Mouse (Mus musculus): ENCODE measurements around the gene Mkln1. TPM values are rescaled to one million over a fixed set of nuclear protein-coding genes. Genes with fewer than 3 reads are reported as not detected.

Gene Mkln1
- total RNA-seq, 2 experiments from 2014 or later, result 118 to 129 TPM

DNA sequence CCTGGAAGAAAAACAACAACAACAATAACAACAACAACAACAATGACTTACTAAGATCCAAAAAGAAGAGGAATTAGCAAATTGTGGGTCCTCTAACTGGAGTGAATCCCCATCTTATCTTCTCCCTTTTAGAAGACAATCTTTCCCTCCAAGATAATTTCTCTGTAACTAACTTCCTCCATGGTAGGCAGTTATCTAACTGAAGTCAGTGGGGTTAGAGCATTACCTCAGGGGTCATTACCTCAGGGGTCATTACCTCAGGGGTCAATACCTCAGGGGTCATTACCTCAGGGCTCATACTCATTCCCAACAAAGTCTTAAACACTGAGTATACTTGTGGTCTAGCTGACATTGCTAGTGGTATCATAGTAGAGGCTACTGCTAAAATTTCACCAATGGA lies 1.2 kb upstream of the Mkln1 start:
- intact Hi-C loops (cut with DNase I), result loop anchor here (10.0 kb wide), 1 partner anchor 183 kb away; no protein-coding TSS in a partner anchor
- no peak for DNase-seq

DNA sequence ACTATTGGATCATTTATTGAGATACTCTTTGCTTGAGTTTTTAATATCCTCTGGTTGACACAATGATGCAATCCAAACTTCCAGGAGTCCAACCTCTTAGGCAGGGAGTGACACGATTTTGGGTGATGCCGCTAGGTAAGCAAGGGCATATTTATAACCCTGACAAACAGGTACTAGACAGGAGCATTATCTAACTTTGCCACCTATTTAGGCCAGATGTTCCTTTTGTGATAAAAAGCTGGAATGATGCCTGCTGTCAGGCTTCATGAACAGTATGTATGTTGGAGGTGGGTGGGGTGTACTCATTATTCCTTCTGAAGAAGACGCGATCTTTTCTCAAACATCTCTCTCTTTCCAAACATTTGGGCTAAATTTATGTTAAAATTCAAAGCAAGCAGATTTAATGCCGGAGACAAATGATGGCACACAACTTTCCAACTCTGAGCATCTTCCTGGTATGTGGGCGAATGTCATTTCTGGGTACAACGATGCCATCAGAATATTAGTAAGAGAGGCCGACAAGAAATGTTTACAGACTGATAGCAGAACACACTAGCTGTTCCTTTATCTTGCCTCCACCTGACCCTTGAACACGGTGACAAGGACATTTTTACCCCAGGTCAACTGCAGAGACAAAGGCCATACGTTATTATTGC lies 632 bp upstream of the Mkln1 start:
- intact Hi-C loops (cut with DNase I), result loop anchor here (10.0 kb wide), 1 partner anchor 183 kb away; no protein-coding TSS in a partner anchor
- DNase-seq, result no peak

DNA sequence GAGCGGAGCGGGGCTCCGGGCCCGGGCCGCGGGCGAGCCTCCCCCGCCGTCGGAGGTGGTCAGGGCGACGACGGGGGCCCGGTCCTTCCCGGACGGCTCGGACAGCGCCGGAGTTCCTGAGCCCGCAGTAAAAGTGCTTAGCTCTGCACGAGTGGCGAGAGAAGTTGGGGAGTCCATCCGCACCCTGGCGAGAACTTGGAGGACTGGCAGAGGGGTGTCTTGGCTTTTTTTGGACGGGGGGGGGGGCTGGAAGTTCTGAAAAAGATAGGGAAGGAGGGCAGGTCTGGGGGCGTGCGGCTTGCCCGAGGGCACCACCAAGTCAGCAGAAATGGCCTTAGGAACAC lies 643 bp downstream of the Mkln1 start:
- intact Hi-C loops (cut with DNase I), result loop anchor here (10.0 kb wide), 1 partner anchor 184 kb away; no protein-coding TSS in a partner anchor
- no peak for DNase-seq

DNA sequence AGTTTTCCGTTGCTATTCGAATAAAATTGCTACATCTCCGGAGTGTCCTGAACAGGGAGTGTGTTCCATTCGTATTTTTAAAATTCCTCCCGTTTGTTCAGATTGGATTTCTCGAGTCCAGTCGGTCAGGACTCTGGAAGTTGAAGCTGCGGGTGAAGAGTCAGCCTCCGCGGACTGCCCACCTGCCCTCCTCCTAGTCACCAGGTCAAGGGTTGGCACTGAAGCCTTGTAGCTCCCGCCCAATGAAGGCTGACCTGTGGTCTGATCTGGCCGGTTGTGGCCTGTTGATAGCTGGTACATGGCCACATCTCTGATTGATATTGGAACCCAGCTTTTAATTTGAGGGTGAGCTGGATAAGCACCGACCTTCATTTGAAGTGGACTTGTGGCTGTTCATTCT lies 1.0 kb downstream of the Mkln1 start:
- DNase-seq, result no peak
- intact Hi-C loops (cut with DNase I), result loop anchor here (10.0 kb wide), 1 partner anchor 185 kb away; no protein-coding TSS in a partner anchor

DNA sequence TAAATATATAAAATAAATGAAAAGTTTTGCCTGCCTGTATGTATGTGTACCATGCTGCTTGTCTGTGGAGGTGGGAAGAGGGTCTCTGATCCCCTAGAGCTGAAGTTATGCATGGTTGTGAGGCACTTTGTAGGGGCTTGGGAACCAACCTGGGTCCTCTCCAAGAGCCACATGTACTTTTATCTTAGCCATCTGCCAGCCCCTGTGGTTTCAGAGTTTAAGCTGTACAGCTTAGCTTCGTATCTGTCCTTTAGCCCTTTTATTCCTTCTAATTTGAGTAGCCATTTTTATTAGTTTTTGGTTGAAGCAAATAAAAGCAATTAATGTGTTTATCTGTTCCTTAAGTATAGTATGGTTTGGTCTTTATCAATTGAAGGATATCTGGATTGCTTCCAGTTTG lies 12.5 kb downstream of the Mkln1 start:
- intact Hi-C loops (cut with DNase I), result no loop called here

DNA sequence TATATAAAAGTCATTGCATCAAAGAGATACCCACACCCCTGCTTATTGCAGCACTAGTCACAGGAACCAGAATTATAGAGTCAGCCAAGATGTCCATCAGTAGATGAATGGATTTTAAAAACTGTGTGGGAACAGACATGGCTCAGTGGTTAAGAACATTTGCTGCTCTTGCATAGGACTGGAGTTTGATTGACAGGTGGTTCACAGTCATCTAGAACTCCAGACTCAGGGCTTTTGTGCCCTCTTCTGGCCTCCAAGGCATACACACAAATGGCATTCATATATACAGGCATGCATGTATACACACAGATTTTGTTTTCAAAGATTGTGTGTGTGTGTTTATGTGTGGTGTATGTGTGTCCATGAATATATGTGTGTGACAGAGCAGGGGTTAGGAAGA lies 14.0 kb downstream of the Mkln1 start:
- no peak for DNase-seq
- intact Hi-C loops (cut with DNase I), result no loop called here

More for the DNA sequence above, 12.5 kb downstream of the Mkln1 start:
- no peak for DNase-seq

DNA sequence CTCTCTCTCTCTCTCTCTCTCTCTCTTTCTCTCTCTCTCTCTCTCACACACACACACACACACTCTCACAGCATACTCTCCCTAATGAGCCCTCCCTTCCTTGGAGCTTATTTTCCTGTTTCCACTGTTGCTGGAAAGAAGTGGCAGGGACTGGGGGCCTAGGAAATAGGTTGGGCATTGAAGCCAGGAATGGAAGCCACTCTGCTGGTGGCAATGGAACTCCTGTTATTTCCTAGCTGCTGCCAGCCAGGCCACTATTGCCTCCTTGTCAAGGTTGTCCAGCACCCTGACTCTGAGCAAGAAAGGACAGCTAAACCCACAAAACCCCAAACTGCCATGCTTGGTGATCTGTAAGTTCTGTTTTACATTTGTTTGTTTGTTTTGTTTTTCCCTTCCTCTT lies 15.0 kb downstream of the Mkln1 start:
- intact Hi-C loops (cut with DNase I), result no loop called here
- no peak for DNase-seq

DNA sequence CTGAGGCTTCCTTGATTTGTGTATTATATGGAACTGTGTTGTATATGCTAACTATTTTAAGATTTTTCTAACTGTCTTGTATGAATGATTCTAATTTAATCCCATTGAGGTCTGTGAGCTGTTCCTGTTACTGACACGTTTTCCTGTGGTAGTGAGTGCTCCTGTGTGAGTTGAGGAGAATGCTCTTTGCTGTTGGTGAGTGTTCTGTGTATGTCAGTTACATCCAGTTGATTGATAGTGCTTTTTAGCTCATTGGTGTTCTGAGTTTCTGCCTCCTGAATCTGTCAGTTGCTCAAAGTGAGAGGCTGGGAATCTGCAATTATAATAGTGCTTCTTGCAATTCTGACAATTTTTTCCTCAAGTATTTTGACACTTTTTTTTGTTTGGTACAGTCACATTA lies 15.8 kb downstream of the Mkln1 start:
- no peak for DNase-seq
- intact Hi-C loops (cut with DNase I), result no loop called here

DNA sequence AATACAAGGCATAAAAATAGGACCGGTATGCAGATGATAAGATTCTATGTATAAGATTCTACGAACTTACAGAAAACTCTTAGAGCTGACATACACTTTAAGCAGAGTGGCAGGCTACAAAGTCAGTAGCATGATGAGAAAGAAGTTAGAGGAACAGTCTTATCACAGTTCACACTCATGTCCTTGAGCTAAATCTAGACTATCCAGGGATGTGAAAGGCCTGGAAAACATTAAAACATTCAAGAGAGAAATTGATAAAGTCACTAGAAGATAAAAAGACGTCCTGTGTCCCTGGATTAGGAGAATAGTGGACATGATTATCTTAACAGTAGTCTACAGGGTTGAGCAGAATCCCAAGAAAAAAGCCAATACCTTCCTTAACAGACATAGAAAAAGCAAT lies 26.9 kb downstream of the Mkln1 start:
- intact Hi-C loops (cut with DNase I), result no loop called here
- DNase-seq, result no peak

DNA sequence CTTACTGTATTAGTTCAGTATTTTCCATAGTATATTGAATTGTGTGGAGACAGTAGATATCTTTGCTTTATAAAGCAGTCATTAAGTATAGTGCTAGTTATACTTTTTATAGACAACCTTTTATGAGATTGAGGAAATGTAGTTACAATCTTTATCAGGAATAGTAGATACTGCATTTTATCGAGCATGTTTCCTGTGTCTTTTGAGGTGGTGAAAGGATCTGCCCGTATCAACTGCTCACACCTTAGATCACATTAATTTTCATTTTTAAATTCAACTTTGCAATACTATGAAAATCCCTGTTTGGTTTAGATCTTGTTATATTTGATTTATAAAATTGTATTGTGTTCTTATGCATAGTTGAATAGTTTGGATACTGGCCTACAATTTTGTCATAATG lies 38.7 kb downstream of the Mkln1 start:
- DNase-seq, result no peak
- intact Hi-C loops (cut with DNase I), result no loop called here

DNA sequence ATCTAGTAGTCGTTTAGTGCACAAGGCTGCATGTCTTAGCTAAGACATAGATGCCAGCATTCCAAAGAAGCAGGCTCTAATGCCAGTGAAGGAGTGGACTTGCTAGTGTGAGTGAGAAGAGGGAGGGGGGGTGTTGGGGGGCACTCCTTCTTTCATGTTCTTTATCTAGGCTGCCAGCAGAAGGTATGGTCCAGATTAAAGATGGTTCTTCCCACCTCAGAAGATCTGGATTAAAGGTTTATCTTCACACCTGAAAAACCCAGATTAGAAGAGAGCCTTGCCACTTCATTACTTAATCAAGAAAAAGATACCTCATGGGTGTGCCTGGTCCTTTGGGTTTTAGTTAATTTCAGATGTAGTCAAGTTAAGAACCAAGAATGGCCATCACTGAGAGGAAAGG lies 46.7 kb downstream of the Mkln1 start:
- intact Hi-C loops (cut with DNase I), result no loop called here
- DNase-seq, result no peak

DNA sequence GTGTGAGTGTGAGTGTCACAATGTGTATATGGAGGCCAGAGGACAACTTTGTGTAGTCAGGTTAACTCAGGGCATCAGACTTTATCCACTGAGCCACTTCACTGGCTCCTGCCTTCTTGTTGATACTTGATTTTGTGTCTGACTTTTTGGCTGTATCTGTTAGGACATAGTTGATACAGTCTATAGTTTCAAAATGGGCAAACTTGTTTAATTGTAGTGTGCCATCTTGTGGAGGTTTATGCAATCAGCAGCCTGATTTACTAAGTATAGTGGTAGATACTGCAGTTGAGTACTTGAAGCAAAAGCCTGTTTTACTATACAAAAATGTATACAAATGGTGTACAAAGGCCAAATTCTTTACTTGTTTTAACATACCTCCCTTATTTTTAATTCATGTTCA lies 55.2 kb downstream of the Mkln1 start:
- DNase-seq, result peak; percentile 5
- intact Hi-C loops (cut with DNase I), result loop anchor here (5.0 kb wide), 1 partner anchor 261 kb away; no protein-coding TSS in a partner anchor

DNA sequence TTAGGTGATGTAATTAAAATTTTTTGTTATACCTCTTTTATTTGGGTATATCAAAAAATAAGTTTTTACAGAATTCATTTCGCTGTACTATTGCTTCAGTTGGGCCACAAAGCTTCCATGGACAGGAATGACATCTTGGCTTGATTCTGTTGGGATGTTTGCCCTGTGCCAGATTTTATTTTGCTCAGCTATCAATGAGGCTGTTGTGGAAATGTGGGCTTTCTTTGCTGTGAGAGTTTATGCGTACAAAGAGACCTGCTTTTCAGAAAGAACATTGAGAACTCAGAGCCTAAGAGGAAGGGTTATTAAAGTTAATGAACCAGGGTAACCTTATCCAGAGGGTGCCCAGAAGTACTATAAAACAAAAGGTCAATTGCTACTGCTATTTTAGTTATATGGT lies 56.8 kb downstream of the Mkln1 start:
- intact Hi-C loops (cut with DNase I), result no loop called here
- no peak for DNase-seq

DNA sequence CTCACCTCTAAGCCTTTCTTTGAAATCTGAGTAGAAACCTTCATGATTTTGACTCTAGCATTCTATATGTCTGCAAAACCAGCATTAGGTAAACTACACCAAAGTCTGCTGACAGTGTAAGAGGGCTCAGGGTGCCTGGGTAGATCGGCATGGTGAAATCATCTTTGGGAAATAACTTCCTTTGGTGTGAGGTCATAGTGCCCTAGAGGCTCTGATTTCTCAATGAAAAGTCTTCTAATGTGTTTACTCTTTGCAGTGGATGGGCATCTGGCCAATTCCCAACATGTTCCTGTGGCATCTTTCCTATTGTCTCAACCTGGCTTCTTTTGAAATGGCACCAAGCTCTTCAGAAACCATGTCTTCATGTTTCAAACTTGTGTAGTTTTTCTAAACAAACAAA lies 58.5 kb downstream of the Mkln1 start:
- DNase-seq, result no peak
- intact Hi-C loops (cut with DNase I), result no loop called here

DNA sequence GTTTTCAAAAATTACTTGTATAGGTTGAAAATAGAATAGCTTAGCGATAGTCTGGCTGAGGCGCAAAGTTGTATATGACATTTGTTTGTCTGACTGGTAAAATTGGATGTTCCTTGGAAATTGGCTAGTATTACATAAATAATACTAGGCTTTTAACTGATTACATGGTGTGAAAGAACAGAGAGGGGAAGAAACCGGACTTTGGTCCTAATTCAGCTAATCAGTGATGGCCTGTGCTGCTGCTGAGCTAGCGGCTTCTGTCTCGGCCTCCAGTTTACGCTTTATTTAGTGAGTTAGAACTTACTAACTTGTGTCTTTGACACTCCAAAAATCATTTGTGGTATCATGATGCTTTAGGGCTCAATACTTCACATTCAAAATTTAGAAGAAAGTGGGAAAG lies 70.9 kb downstream of the Mkln1 start:
- intact Hi-C loops (cut with DNase I), result no loop called here

DNA sequence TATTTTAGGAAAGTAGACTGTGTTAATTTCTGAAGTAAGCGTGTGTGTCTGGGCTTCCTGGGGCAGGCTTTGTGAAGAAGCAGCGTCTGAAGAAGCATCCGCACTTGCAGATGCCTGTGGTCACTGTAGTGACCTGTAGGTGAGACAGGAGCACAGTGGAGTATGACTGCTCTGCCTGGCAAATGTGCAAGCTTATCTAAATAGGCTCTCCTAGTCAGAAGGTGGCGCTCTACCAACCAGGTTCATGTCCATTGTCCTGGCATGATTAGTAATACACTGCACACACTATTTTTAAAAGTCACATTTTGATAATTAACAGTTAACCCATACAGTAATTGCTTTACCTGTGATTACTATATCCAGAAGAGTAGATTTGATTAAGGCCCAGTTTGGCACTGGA lies 79.7 kb downstream of the Mkln1 start:
- DNase-seq, result no peak
- intact Hi-C loops (cut with DNase I), result no loop called here

More for the DNA sequence above, 70.9 kb downstream of the Mkln1 start:
- no peak for DNase-seq

DNA sequence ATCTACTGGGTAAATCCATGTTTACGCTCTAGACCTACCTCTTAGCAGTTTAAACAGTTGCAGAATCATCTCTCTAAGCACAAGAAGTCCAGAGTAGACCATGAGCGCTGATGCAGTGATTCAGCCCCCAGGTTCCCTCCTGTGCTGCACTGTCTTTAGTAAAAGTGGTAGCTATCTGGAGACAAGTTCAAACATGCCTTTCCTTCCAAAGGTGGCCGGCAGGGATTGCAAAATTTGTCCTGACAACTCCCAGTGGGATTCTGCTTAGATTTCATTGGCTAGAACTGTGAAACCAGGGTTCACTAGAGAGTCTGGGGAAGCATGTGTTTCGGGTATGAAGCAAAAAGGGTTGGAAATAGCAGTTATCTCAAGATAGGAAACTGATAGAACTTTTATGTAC lies 81.5 kb downstream of the Mkln1 start:
- no peak for DNase-seq
- intact Hi-C loops (cut with DNase I), result no loop called here

DNA sequence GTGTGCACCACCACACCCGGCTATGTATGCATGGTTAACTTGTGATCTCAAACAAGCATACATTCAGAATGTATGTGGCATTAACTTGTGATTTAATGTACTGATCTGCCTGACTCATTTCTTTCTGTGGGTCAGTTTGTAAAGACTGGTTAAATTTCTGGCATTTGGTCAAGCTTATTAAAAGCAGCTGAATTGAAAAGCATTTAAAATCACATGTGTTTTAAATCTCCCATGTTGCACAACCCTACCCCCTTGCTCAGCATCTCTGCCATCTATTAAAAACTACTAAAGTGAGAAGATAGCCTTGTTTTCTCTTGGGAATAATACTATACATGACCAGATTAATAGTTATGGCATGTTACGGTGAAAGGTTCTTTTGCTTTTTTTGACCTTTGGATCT lies 88.1 kb downstream of the Mkln1 start:
- DNase-seq, result no peak
- intact Hi-C loops (cut with DNase I), result no loop called here

DNA sequence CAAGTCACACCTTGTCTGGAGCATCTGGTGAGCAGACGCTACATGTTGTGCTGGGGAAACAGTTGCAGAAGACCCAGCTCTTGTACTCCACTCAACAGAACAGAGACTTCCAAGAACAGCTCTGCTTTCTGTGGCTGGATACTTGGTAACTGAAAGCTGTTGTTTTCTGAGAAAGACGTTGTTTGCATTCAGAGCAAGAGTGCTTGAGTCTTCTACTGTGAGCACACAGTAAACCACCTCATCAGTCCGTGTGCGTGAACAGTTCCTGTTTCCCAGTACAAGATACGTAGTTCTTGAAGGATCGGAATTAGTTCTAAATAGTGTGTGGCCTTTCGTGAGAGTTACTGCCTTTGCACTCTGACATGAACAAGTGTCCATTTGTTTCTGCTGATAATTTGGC lies 91.4 kb downstream of the Mkln1 start:
- no peak for DNase-seq
- intact Hi-C loops (cut with DNase I), result no loop called here

DNA sequence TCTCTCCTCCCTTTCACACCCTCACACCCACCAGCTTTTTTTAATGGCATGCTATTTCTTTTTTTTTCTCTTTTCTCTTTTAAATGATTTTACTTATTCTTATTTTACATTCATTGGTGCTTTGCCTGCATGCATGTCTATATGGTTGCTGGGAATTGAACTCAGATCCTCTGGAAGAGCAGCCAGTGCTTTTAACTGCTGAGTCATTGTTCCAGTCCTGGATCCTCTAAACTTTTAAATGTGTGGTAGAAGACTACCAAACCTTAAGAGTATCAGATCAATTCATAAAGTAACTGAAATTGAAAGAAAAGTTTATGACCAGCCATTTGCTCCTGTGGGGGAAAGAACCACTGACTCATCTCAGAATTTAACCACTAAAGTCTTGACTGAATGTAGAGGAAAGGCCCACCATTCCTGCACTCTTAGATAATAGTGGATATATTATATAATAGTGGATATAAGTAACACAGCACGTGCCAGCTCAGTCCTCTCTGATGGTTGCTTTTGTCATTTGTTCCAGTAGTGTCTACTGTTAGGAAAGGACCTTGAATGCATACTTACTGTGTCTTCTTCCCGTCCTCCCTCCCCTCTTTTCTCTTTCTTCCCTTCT lies 96.7 kb downstream of the Mkln1 start:
- intact Hi-C loops (cut with DNase I), result no loop called here
- DNase-seq, result no peak

DNA sequence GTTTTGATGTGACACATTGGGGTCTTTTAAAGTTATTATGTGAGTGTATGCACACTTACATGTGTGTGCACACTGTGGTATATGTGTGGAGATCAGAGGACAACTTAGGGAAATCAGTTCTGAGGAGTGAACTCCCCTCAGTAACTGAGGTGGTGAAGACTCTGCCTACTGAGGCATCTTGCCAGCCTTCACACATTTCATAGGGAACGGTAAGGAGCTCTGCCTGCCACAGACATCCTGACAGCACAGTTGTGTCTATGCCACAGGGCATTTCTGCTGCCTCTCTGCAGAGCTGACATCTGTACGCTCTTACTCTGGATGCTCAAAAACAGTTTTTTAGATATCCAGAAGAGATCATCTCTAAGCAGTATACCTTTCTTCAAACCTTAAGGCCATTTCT lies 97.7 kb downstream of the Mkln1 start:
- intact Hi-C loops (cut with DNase I), result no loop called here
- no peak for DNase-seq

DNA sequence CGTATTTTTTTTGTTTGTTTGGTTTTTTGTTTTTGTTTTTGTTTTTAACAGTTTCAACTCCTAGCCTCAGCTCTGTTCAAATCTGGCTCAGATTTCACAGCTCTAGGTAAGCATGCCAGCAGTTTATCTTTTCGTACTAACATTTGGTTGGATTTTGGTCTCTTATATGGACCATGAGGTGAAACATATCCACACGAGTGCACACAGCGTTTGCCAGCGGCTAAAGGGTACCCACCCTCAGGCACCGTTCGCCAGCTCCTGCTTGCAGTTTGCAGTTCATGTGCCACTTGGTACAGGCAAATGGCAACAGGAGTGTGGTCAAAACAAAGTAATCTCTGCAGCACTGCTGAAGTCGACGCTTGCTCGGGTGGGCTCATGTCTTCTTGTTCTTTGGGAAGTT lies 101.3 kb downstream of the Mkln1 start:
- no peak for DNase-seq
- intact Hi-C loops (cut with DNase I), result no loop called here

DNA sequence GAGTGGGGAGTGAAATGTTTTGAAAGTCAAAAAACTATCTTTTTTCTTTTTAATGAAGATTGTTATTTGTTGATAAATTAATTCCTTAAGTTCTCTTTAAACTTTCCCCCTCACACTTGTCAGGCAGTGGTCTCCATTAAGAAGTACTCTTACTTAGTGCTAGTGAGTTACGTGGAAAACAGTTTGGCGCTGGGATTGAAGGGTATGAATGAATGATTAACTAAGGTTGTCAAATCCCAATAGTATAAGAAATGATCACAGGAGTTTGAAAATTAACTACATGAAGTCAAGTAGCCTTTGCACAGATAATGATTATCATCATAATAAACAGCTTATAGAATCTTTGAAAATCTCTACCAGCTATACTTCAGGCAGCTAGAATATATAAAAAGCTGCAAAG lies 101.7 kb downstream of the Mkln1 start:
- intact Hi-C loops (cut with DNase I), result no loop called here
- DNase-seq, result no peak

All from left cerebral cortex, postnatal 4 days (tissue).